Mouse (Mus musculus) C2C12 (cell line): ENCODE results near the gene Msi2. TPM values are rescaled to one million over a fixed set of nuclear protein-coding genes. Genes with fewer than 3 reads are reported as not detected.

Experiments used
- H3K27me3 ChIP-seq: one replicate; pipeline ENCODE4 v1.6.1; 2011; ENCODE audit not compliant: control insufficient read depth, insufficient read depth, insufficient read length
- H3K36me3 ChIP-seq: one replicate; pipeline ENCODE4 v1.6.1; 2011; ENCODE audit not compliant: control insufficient read depth, insufficient read depth
- H3K4me3 ChIP-seq: one replicate; pipeline ENCODE4 v1.5.1; 2011; ENCODE audit warnings: mild to moderate bottlenecking, control low read depth; ENCODE audit not compliant: poor library complexity, insufficient read depth, severe bottlenecking
- H3K79me2 ChIP-seq: one replicate; pipeline ENCODE4 v1.6.1; 2011; ENCODE audit not compliant: control insufficient read depth, insufficient read depth
- H3K79me3 ChIP-seq: one replicate; pipeline ENCODE4 v1.6.1; 2011; ENCODE audit warnings: low read depth, control low read depth
- H3ac ChIP-seq: one replicate; pipeline ENCODE3; 2011; ENCODE audit warnings: low read depth; ENCODE audit not compliant: control insufficient read depth, insufficient read length
- CEBPB ChIP-seq: IDR thresholded peaks from one replicate; pipeline ENCODE4 v1.6.1; 2011; ENCODE audit warnings: low read depth, mild to moderate bottlenecking, control low read depth, moderate library complexity
- CTCF ChIP-seq: IDR thresholded peaks from one replicate; pipeline ENCODE4 v1.5.1; 2011; ENCODE audit not compliant: control insufficient read depth, insufficient read depth, insufficient read length
- FOSL1 ChIP-seq: IDR thresholded peaks from one replicate; pipeline ENCODE4 v1.8.0; 2011; ENCODE audit warnings: mild to moderate bottlenecking, low read length; ENCODE audit not compliant: poor library complexity, insufficient read depth, severe bottlenecking
- MAX ChIP-seq: IDR thresholded peaks from one replicate; pipeline ENCODE4 v1.6.1; 2011; ENCODE audit warnings: mild to moderate bottlenecking, control low read depth
- MYOD1 ChIP-seq: IDR thresholded peaks from one replicate; pipeline ENCODE4 v1.6.1; 2011; ENCODE audit warnings: low read depth; ENCODE audit not compliant: control insufficient read depth, insufficient read length
- MYOG ChIP-seq: IDR thresholded peaks from one replicate; pipeline ENCODE4 v1.6.1; 2011; ENCODE audit not compliant: control insufficient read depth, insufficient read length; ENCODE audit errors: extremely low read depth
- USF1 ChIP-seq: IDR thresholded peaks from one replicate; pipeline ENCODE4 v1.6.1; 2011; ENCODE audit warnings: low read depth, mild to moderate bottlenecking, control low read depth, moderate library complexity
- polyA plus RNA-seq: library from polyadenylated mRNA; unstranded; fragments of >200 nt; fragmentation: generic; extraction: Trizol; gene quantifications from one replicate; pipeline ENCODE4 v1.2.1, GENCODE M21; 2012; ENCODE audit warnings: missing spikeins

Gene Msi2
- polyA plus RNA-seq, 1 experiment, result 8.4 TPM

DNA sequence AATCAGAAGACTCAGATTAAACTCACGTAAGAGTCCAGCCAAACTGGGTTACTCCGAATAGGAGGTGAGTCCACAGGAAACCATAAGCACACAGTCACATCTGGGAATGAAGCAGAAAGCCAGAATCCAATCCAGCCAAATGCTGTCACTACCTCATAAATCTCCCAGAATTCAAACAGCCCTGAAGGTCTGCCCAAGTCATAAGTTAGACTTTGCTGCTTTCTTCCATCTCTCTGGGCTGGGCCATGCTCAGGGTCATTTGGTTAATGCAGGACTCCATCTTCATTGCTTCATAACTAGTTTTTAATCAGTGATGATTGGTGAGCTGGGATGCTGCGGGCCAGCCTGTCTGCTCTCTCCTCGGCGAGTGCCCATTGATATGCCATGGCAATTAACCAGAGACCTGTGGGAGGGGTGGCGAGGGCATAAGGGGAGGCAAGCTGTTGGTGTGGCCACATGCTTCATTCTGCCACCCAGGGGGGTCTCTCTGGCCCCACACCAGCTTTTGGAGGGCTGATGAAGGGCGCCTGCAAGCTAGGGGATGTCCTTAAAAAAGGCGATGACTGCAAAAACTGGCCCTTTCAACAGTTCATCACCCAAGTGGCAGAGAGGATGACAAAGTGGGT lies 385.9 kb downstream of the Msi2 start:
- Histone ChIP-seq H3K27me3 (no peaks in the 10 kb centered on the region), H3K4me3 (no peak overlapping the region), H3ac (no peak overlapping the region), H3K36me3 (no peaks in the 10 kb centered on the region), H3K79me3 (no peaks in the 10 kb centered on the region), H3K79me2 (no peaks in the 10 kb centered on the region)
- no peak for TF ChIP-seq CTCF
- no peak for TF ChIP-seq MYOD1
- no peak for TF ChIP-seq FOSL1
- no peak for TF ChIP-seq MAX
- TF ChIP-seq CEBPB, result no peak
- TF ChIP-seq USF1, result no peak
- TF ChIP-seq MYOG, result no peak

DNA sequence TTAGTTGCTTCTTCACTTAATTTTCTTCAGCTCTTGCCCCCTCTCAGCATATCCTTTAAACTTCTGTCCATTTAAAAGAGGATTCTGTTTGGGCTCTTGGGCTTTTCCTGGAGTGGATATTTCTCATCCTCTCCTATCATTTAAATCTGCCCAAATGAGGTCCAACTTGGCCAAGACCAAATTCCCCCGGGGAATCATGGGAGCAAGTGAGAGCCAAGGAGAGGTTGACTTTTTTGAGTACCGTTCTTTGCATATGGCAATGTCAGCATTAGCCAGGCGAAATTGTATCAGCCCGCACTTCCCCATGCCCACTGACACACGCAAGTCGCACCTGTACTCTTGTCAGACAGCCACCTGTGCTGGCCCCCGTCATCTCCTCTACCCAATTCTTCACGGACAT lies 386.6 kb downstream of the Msi2 start:
- H3K79me3 ChIP-seq, result no peaks in the 10 kb centered on the region
- H3K4me3 ChIP-seq, result no peak overlapping the region
- H3K27me3 ChIP-seq, result no peaks in the 10 kb centered on the region
- TF ChIP-seq USF1 (no peak), CEBPB (no peak), MYOD1 (no peak), MYOG (no peak), MAX (no peak), CTCF (no peak), FOSL1 (no peak)
- H3K36me3 ChIP-seq, result no peaks in the 10 kb centered on the region
- no peaks in the 10 kb centered on the region for H3K79me2 ChIP-seq
- no peak overlapping the region for H3ac ChIP-seq

DNA sequence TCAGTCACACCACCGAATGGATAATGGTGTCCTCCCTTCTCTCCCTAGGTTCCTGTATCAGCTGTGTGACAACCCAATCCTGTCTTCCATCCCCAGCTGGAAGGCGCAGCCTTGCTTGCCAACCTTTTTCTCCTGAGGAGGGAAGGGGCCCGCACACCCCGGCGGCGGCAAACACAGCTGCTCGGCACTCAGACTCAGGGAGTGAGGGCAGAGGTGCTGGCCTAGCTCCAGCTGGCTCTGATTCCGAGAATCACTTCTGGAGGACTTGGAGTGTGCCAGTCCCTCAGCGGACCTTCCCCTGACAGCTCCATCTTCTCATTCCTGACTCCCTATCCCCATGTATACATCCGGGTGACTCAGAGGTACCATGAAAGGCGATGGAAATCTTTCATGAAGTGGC lies 387.5 kb downstream of the Msi2 start:
- Histone ChIP-seq H3K4me3 (no peak overlapping the region), H3K79me2 (no peaks in the 10 kb centered on the region), H3K79me3 (no peaks in the 10 kb centered on the region), H3K27me3 (no peaks in the 10 kb centered on the region), H3ac (no peak overlapping the region), H3K36me3 (no peaks in the 10 kb centered on the region)
- TF ChIP-seq CEBPB, result no peak
- no peak for TF ChIP-seq MAX
- TF ChIP-seq MYOD1, result no peak
- TF ChIP-seq USF1, result no peak
- no peak for TF ChIP-seq FOSL1
- TF ChIP-seq MYOG, result no peak

DNA sequence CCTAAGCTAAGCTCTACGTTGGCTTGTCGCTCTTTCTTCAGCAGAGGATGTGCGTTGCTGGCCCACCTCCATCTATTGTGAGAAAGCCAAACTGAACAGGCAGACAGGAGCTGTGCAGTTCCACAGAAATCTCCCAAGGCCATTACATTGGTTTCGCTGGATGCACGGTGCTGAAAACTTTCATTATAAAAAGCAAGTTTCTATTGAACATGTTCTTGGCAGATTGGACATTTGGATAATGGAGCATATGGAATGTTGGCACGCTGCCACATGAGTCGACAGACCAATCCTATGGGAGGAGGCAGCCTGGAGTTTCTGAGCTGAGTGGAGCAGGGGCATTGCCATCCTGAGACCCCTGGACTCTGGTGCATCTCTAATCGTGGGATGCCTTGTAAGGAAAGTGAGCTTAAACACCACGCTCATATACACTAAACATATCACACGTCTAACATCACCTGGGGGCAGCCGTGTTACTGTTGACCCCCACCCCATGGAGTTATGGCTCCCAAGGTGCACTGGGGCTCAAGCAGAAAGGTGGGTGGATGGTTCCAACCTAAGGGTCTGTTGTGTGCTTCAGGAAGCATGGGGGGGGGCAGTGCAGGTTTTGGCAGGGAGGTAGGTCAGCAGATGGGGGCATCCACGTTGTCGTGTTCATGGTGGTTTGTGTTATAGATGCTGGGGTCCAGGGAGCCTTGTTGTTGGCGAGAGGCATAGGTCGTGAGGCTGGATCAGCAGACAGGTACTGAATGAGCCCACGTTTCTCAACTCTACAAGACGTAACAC lies 389.3 kb downstream of the Msi2 start:
- TF ChIP-seq CEBPB (no peak), MAX (no peak), FOSL1 (no peak), USF1 (no peak), CTCF (no peak), MYOD1 (no peak), MYOG (no peak)
- H3K36me3 ChIP-seq, result no peaks in the 10 kb centered on the region
- no peaks in the 10 kb centered on the region for H3K27me3 ChIP-seq
- no peak overlapping the region for H3ac ChIP-seq
- H3K4me3 ChIP-seq, result no peak overlapping the region
- H3K79me3 ChIP-seq, result no peaks in the 10 kb centered on the region
- H3K79me2 ChIP-seq, result no peaks in the 10 kb centered on the region

DNA sequence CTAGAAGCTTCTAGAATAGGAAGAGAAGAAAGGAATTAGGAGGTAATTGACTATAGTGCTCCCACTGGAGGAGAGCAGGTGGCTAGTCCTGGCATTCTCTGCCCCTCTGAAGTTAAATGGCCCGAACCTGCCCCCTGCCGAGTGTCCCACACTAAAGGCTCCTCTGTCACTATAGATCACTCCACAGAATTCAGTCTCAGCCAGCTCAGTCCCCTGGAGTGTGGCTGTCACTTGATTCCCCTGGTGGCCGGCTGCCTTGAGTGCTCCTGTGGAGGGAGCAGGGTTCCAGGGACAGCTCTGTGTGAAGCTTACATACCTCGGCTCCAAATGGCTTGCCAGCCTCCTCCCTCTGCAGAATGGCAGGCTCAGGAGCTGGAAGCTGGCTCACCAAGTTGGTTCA lies 391.3 kb downstream of the Msi2 start:
- H3K36me3 ChIP-seq, result no peaks in the 10 kb centered on the region
- no peaks in the 10 kb centered on the region for H3K79me2 ChIP-seq
- no peak for TF ChIP-seq MAX
- no peak for TF ChIP-seq MYOD1
- no peak for TF ChIP-seq CEBPB
- TF ChIP-seq USF1, result no peak
- TF ChIP-seq MYOG, result no peak
- TF ChIP-seq CTCF, result no peak
- no peak for TF ChIP-seq FOSL1
- no peaks in the 10 kb centered on the region for H3K27me3 ChIP-seq
- no peak overlapping the region for H3ac ChIP-seq
- H3K79me3 ChIP-seq, result no peaks in the 10 kb centered on the region
- no peak overlapping the region for H3K4me3 ChIP-seq
